Mouse (Mus musculus) liver, embryonic 14.5 days (tissue): ENCODE measurements around the gene Kctd13. TPM values are rescaled to one million over a fixed set of nuclear protein-coding genes. Genes with fewer than 3 reads are reported as not detected.
"Not testable (repeated sequence)": the region's sequence is repeated elsewhere in the genome, so short reads cannot be mapped to it uniquely, and the experiment has no call there.

Experiments
- ATAC-seq: fragments of 200-750 bp; cut with Nextera tagmentation; 2 replicates; pipeline ENCODE4 v1.8.0; 2017; ENCODE audit warnings: moderate number of reproducible peaks, mild to moderate bottlenecking, moderate library complexity; ENCODE audit not compliant: insufficient read depth
- DNase-seq, 3 experiments: peaks; one replicate each; pipeline ENCODE4 v3.0.0-alpha.2; 2012 to 2013; ENCODE audit warnings: low read depth in 3 of 3, low spot score in 3 of 3
- H3K27ac ChIP-seq: fragments of 300-500 bp; sonication (generic); 2 replicates; pipeline ENCODE4 v1.5.1; 2014; ENCODE audit warnings: moderate library complexity, mild to moderate bottlenecking, control low read depth, inconsistent platforms
- H3K27me3 ChIP-seq: fragments of 300-500 bp; sonication (generic); 2 replicates; pipeline ENCODE4 v1.6.1; 2014; ENCODE audit warnings: mild to moderate bottlenecking, low read length, moderate library complexity; ENCODE audit not compliant: control insufficient read depth, insufficient read depth
- H3K36me3 ChIP-seq: fragments of 300-500 bp; sonication (generic); replicated peaks from 2 replicates; pipeline ENCODE4 v1.6.1; 2014; ENCODE audit warnings: low read depth; ENCODE audit not compliant: control insufficient read depth, insufficient read depth
- H3K4me1 ChIP-seq, 2 experiments: fragments of 200-500 bp in 1 of 2; fragments of 300-500 bp in 1 of 2; sonication (generic) in 1 of 2; replicated peaks; 2 replicates each; pipeline ENCODE4 v1.6.1; 2012 to 2014; ENCODE audit warnings: antibody characterized with exemption in 1 of 2, inconsistent platforms in 1 of 2, low read length in 1 of 2; ENCODE audit not compliant: control insufficient read depth in 2 of 2, insufficient read depth in 2 of 2
- H3K4me2 ChIP-seq: fragments of 300-500 bp; sonication (generic); 2 replicates; pipeline ENCODE4 v1.6.1; 2014; ENCODE audit warnings: low read depth, mild to moderate bottlenecking, control low read depth, moderate library complexity
- H3K4me3 ChIP-seq, 2 experiments: fragments of 200-500 bp in 1 of 2; fragments of 300-500 bp in 1 of 2; sonication (generic) in 1 of 2; 2 replicates each; pipeline ENCODE4 v1.5.1; 2012 to 2014; ENCODE audit warnings: low read depth in 2 of 2, low read length in 2 of 2, mild to moderate bottlenecking in 2 of 2, control low read depth in 1 of 2, inconsistent platforms in 1 of 2, moderate library complexity in 1 of 2; ENCODE audit not compliant: insufficient read depth in 1 of 2
- H3K9ac ChIP-seq: fragments of 300-500 bp; sonication (generic); replicated peaks from 2 replicates; pipeline ENCODE4 v1.6.1; 2014; ENCODE audit warnings: mild to moderate bottlenecking, control low read depth, moderate library complexity
- H3K9me3 ChIP-seq: fragments of 300-500 bp; sonication (generic); 2 replicates; pipeline ENCODE4 v1.6.1; 2016; ENCODE audit warnings: low read length, mixed read lengths; ENCODE audit not compliant: control insufficient read depth
- CTCF ChIP-seq: IDR thresholded peaks from 2 replicates; pipeline ENCODE4 v1.5.1; 2016; ENCODE audit warnings: antibody characterized with exemption, low read depth, control low read depth
- EP300 ChIP-seq: IDR thresholded peaks from 2 replicates; pipeline ENCODE4 v1.6.1; 2016; ENCODE audit warnings: antibody characterized with exemption, low read depth
- WGBS: fragments of 180-500 bp; shearing (Covaris S2); extraction: QIAGEN DNeasy Blood & Tissue Kit; methylation state at CpG from one replicate; pipeline ENCODE4 v1.1.7; 2014; ENCODE audit not compliant: insufficient replicate concordance; 5-methylcytosine and 5-hydroxymethylcytosine counted together
- polyA plus RNA-seq, 2 experiments: library from polyadenylated mRNA; depleted of rRNA in 1 of 2; stranded (reverse) in 1 of 2; unstranded in 1 of 2; fragments of >200 nt; fragmentation: Nextera tagmentation in 1 of 2; extraction: Ambion mirVana in 1 of 2; gene quantifications; 2 replicates each; pipeline versions ENCODE4 v1.2.1 to v1.2.3; 2012 to 2014

Gene Kctd13
- polyA plus RNA-seq, 2 experiments: 3.0 to 4.3 TPM

- H3K27me3 ChIP-seq: no peaks in the 10 kb centered on the region
- DNase-seq (no peak), ATAC-seq (no peak)
- WGBS: 80% methylated on average over 5 of the region's 5 CpGs
- no peaks in the 10 kb centered on the region for H3K9me3 ChIP-seq
- H3K9ac ChIP-seq: no peak overlapping the region
- H3K36me3 ChIP-seq: no peaks in the 10 kb centered on the region
- peaks cover 15 to 22% of the 10 kb centered on the region in 2 experiments for H3K4me1 ChIP-seq
- TF ChIP-seq CTCF (no peak), EP300 (no peak)
- no peak overlapping the region for H3K4me2 ChIP-seq
- H3K4me3 ChIP-seq: no peak overlapping the region
- H3K27ac ChIP-seq: no peak overlapping the region
Observed at GRCm38 (mm10) chr7:126887281-126887680, 41.4 kb upstream of the Kctd13 start.

- Histone ChIP-seq H3K9me3 (no peaks in the 10 kb centered on the region), H3K9ac (no peak overlapping the region), H3K36me3 (no peaks in the 10 kb centered on the region), H3K4me1 (peaks cover 8 to 9% of the 10 kb centered on the region in 2 experiments), H3K27ac (no peak overlapping the region), H3K4me2 (no peak overlapping the region), H3K27me3 (no peaks in the 10 kb centered on the region), H3K4me3 (no peak overlapping the region)
- peak; percentile 72 for TF ChIP-seq CTCF
- no peak for TF ChIP-seq EP300
- no peak for DNase-seq
- 53% methylated on average over 7 of the region's 7 CpGs for WGBS
- no peak for ATAC-seq
Observed at GRCm38 (mm10) chr7:126888852-126889251, 39.8 kb upstream of the Kctd13 start.

GRCm38 (mm10) chr7:126896912-126897311 is 31.8 kb upstream of the Kctd13 start:
- H3K9ac ChIP-seq: peak overlapping the region; percentile 87; the same call in 1 of the 2 replicates
- H3K4me3 ChIP-seq: no peak overlapping the region
- H3K4me1 ChIP-seq: peaks cover 4 to 10% of the 10 kb centered on the region in 2 experiments
- H3K36me3 ChIP-seq: no peaks in the 10 kb centered on the region
- DNase-seq: no peak
- peak overlapping the region; percentile 96 for H3K4me2 ChIP-seq
- 66% methylated on average over 5 of the region's 5 CpGs for WGBS
- ATAC-seq: no peak
- no peaks in the 10 kb centered on the region for H3K9me3 ChIP-seq
- no peaks in the 10 kb centered on the region for H3K27me3 ChIP-seq
- H3K27ac ChIP-seq: no peak overlapping the region
- TF ChIP-seq EP300 (no peak), CTCF (no peak)

- Histone ChIP-seq H3K4me2 (peak overlapping the region; percentile 96), H3K27ac (peak overlapping the region; percentile 41), H3K4me1 (peaks cover 4 to 10% of the 10 kb centered on the region in 2 experiments), H3K9ac (peak overlapping the region; percentile 87), H3K9me3 (no peaks in the 10 kb centered on the region), H3K27me3 (no peaks in the 10 kb centered on the region), H3K36me3 (no peaks in the 10 kb centered on the region), H3K4me3 (peak overlapping the region; percentile 76 to 78)
- 6% methylated on average over 16 of the region's 16 CpGs for WGBS
- ATAC-seq: peak; percentile 75
- 0 out of 2 replicates have a peak, but pooled peaks have one; percentile 11 for TF ChIP-seq EP300
- TF ChIP-seq CTCF: no peak
- DNase-seq: peak in 1 of 3 experiments; percentile 37
Observed at GRCm38 (mm10) chr7:126897390-126898101, 31.1 kb upstream of the Kctd13 start.

GRCm38 (mm10) chr7:126898102-126898990 is 30.3 kb upstream of the Kctd13 start:
- H3K4me1 ChIP-seq: peaks cover 4 to 10% of the 10 kb centered on the region in 2 experiments
- H3K27ac ChIP-seq: peak overlapping the region; percentile 51
- peak overlapping the region; percentile 76 to 78 for H3K4me3 ChIP-seq
- peak overlapping the region; percentile 96 for H3K4me2 ChIP-seq
- no peaks in the 10 kb centered on the region for H3K36me3 ChIP-seq
- 10% methylated on average over 37 of the region's 37 CpGs for WGBS
- no peaks in the 10 kb centered on the region for H3K27me3 ChIP-seq
- ATAC-seq: peak; percentile 94
- H3K9me3 ChIP-seq: no peaks in the 10 kb centered on the region
- H3K9ac ChIP-seq: peak overlapping the region; percentile 87
- DNase-seq: peak; percentile 84 to 85 (median 84)
- no peak for TF ChIP-seq EP300
- TF ChIP-seq CTCF: no peak

GRCm38 (mm10) chr7:126899781-126900180 is 28.9 kb upstream of the Kctd13 start:
- ATAC-seq, H3K4me2 ChIP-seq, H3K4me1 ChIP-seq, H3K27me3 ChIP-seq, H3K36me3 ChIP-seq, H3K9ac ChIP-seq, H3K27ac ChIP-seq, H3K4me3 ChIP-seq, H3K9me3 ChIP-seq, DNase-seq: not testable (repeated sequence)
- 80% methylated on average over 7 of the region's 9 CpGs for WGBS
